In the genomic region with DNA sequence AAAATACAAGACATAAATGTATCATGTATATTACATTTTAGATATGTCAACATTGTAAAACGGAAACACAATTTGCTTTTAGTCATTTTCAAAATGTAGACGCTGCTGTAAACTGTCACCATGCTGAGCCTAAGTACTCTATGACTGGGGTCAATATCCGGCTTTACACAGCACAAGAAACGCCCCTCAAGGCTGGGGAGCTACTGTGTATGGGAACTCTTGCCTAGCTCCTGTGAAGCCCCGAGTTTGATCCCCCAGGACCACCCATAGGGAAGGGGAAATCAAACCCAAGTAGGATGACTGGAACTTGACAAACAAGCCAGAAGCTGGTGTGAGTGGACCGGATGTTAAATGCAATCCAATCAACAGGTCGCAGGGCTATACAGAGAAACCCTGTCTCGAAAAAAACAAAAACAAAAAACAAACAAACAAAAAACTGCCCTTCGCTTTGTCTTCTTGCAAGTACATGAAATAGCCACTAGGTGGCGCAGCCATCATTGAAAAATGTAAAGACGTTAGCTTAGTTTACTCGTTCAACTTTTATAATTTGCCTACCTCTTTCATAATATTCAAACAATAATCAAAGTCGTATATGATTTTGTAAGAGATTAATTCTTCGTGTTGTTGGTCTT, we compare ENCODE assay signal across 8 mouse cellular contexts.
DNase-seq lines count a peak whose midpoint lies in the region; ATAC-seq and TF ChIP-seq lines count a peak whose summit lies in the region.

No protein-coding gene starts in this region.

- no peak overlapping the region for H3K4me3 ChIP-seq in heart, postnatal 0 days (ENCODE audit: low read depth, low read length)
- H3K4me3 ChIP-seq in limb, embryonic 13.5 days, result no peak overlapping the region

- no peaks in the 10 kb centered on the region for H3K27me3 ChIP-seq in heart, postnatal 0 days (ENCODE audit: control insufficient read depth, insufficient read depth, low read length)
- no peaks in the 10 kb centered on the region for H3K27me3 ChIP-seq in limb, embryonic 13.5 days

- WGBS in heart, postnatal 0 days, result 13% methylated on average over 14 of the region's 14 CpGs
- WGBS in limb, embryonic 13.5 days, result 16% methylated on average over 14 of the region's 14 CpGs

- no peak overlapping the region for H3K27ac ChIP-seq in heart, postnatal 0 days (ENCODE audit: low read depth)
- H3K27ac ChIP-seq in limb, embryonic 13.5 days, result no peak overlapping the region

- H3K4me2 ChIP-seq in heart, postnatal 0 days (ENCODE audit: low read depth, low read length), result peak overlapping the region; percentile 40
- H3K4me2 ChIP-seq in limb, embryonic 13.5 days (replicated peaks), result peak overlapping the region; percentile 44; the same call in 1 of the 2 replicates

- TF ChIP-seq CTCF in heart, postnatal 0 days (IDR thresholded peaks at IDR 0.05; ENCODE audit: low read depth), result peak; percentile 78

- H3K9me3 ChIP-seq in heart, postnatal 0 days (replicated peaks; ENCODE audit: control insufficient read depth, low read length), result no peaks in the 10 kb centered on the region
- no peaks in the 10 kb centered on the region for H3K9me3 ChIP-seq in limb, embryonic 13.5 days

- ATAC-seq in heart, postnatal 0 days (ENCODE audit: insufficient read depth, low read depth), result no peak
- ATAC-seq in limb, embryonic 13.5 days (ENCODE audit: low FRiP score, low read depth), result no peak; the same call in 1 of the 2 replicates

- no peaks in the 10 kb centered on the region for H3K4me1 ChIP-seq in heart, postnatal 0 days (ENCODE audit: control insufficient read depth, insufficient read depth)
- no peaks in the 10 kb centered on the region; the same call in 1 of the 2 replicates for H3K4me1 ChIP-seq in limb, embryonic 13.5 days

- no peaks in the 10 kb centered on the region for H3K36me3 ChIP-seq in heart, postnatal 0 days (replicated peaks; ENCODE audit: control insufficient read depth, insufficient read depth, low read length)
- H3K36me3 ChIP-seq in limb, embryonic 13.5 days, result no peaks in the 10 kb centered on the region

- TF ChIP-seq EP300 in heart, postnatal 0 days (IDR thresholded peaks at IDR 0.05; ENCODE audit: low read depth), result no peak

- DNase-seq in thymus, postnatal 25 days, result peak; percentile 19
- no peak for DNase-seq in thymus, postnatal 36 days
- DNase-seq in c-Kit-positive CD71-positive TER-119-negative erythroid progenitor cells, embryonic 14.5 days (ENCODE audit: low read depth), result peak; percentile 27
- DNase-seq in heart, postnatal 0 days (ENCODE audit: low spot score), result peak; percentile 33
- peak; percentile 24 for DNase-seq in neural tube, embryonic 10.5 days (ENCODE audit: extremely low spot score, low spot score)
- no peak for DNase-seq in spleen, adult 12 weeks (ENCODE audit: low spot score)
- no peak for DNase-seq in testis, postnatal 10 days (ENCODE audit: low spot score)

- H3K9ac ChIP-seq in heart, postnatal 0 days (replicated peaks; ENCODE audit: low read depth, low read length), result 0 out of 2 replicates have a peak overlapping the region, but pooled peaks have one; percentile 36
- H3K9ac ChIP-seq in limb, embryonic 13.5 days, result 0 out of 2 replicates have a peak overlapping the region, but pooled peaks have one; percentile 20

Comparison
In these comparisons a context has a peak if more than half of its experiments do, and no peak if none do; other contexts are left out.
1. DNase-seq: peak in thymus, postnatal 25 days (single experiment), c-Kit-positive CD71-positive TER-119-negative erythroid progenitor cells, embryonic 14.5 days (single experiment), heart, postnatal 0 days (single experiment) and neural tube, embryonic 10.5 days (single experiment); none in thymus, postnatal 36 days (0 of 2), spleen, adult 12 weeks (single experiment) and testis, postnatal 10 days (single experiment).